Mouse (Mus musculus): ENCODE results near the gene Bola3.

DNA sequence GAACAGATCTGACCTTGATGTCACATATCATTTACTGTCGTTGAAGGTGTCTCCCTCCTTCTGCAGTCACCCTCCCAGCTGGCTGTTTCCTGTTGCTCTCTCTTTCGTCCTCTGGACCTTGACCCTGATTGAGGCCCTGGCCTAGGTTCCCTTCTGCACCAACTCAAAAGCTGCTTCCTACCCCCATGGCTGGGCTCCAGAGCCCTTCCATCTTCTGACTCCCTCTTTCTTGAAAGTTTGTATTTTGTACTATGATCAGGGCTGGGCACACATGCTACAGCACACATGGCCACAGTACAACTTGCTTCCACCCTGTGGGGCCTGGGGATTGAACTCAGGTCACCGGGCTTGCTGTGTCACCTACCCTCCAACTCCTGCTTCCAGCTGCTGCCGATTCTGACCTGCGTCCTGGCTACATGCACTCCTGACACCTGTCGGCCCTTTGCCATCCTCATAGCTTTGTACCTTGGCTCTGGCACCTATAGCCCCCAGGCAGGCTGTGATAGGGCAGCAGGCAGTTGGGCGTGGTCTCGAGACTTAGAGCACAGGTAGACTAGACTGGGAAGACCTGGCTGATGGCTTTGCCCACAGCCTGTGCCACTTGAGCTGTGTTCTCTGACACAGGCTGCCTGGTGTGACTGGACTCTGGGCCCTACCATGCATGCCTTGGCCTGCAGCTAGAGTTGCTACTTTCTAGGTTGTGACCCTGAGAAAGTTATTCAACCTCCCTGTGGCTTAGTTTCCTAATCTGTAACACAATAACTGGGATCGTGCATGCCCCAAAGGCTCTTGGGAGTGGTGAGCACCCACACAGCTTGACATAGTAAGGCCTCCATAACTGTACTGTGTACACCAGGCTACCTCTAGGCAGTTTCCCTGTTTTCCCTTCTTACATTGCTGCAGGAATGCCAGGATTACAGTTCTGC, 6.2 kb downstream of the Bola3 start:
- no peak for TF ChIP-seq CTCF (conservative IDR thresholded peaks at IDR 0.05; ENCODE audit: low read length)
- no peak for TF ChIP-seq POU5F1 (IDR thresholded peaks at IDR 0.05; ENCODE audit: borderline replicate concordance, low read length)
- TF ChIP-seq NANOG (IDR thresholded peaks at IDR 0.05; ENCODE audit: borderline replicate concordance, low read length) = no peak

All from E14TG2a.4 (cell line).